Mouse (Mus musculus) B cell, adult 67 days (primary cell): ENCODE measurements around the gene Lrrc75a. TPM values are rescaled to one million over a fixed set of nuclear protein-coding genes. Genes with fewer than 3 reads are reported as not detected.

Experiments used
- total RNA-seq, 2 experiments: library from RNA; stranded (reverse); gene quantifications; 4 replicates each; pipeline ENCODE4 v1.2.4; 2023

Lrrc75a gene
- total RNA-seq = 1 to 10 TPM; 5.2 to 5.7 TPM

GRCm38 (mm10) chr11:62647661-62648590 is at the start of gene Lrrc75a:
Gene Lrrc75a, minus strand, starts transcription at chr11:62648523.

GRCm38 (mm10) chr11:62648591-62649391 is 468 bp upstream of the Lrrc75a start, which contains the start of gene Mmgt2:
Gene Mmgt2, plus strand, starts transcription at chr11:62648664.

GRCm38 (mm10) chr11:62573959-62574702 is 74.2 kb downstream of the Lrrc75a start, which contains the start of gene Trpv2:
Gene Trpv2, plus strand, starts transcription at chr11:62574486.

Other genes with a start within 250 kb of the Lrrc75a start
- gene Pigl, start 190.1 kb downstream of the Lrrc75a start, total RNA-seq = 1 to 10 TPM; 6.1 to 9.6 TPM
- 100 to 1,000 TPM; 348 to 361 TPM for gene Ncor1, start 190.0 kb downstream of the Lrrc75a start, total RNA-seq
- 1 to 10 TPM; 1.9 TPM for gene Cenpv, start 109.3 kb downstream of the Lrrc75a start, total RNA-seq
- gene Ubb, start 97.4 kb downstream of the Lrrc75a start, total RNA-seq = 1,000 to 10,000 TPM; 1,128 to 1,293 TPM
- 10 to 100 TPM; 49.7 to 52.3 TPM for gene Trpv2, start 74.0 kb downstream of the Lrrc75a start, total RNA-seq
- 10 to 100 TPM; 23.2 to 33.6 TPM for gene Mmgt2, start 141 bp upstream of the Lrrc75a start, total RNA-seq
- gene Zfp287, start 83.4 kb upstream of the Lrrc75a start, total RNA-seq = 10 to 100 TPM in 1 of 2 experiments, 1 to 10 TPM in 1; 8.2 to 11.8 TPM
- gene Gm10428, start 104.6 kb upstream of the Lrrc75a start, total RNA-seq = not detected
- 1 to 10 TPM in 1 of 2 experiments, under 1 TPM in 1; 0.24 to 1.5 TPM for gene Zfp286, start 140.9 kb upstream of the Lrrc75a start, total RNA-seq
- 1 to 10 TPM; 1.8 to 2.2 TPM for gene Trim16, start 171.7 kb upstream of the Lrrc75a start, total RNA-seq
- 10 to 100 TPM in 1 of 2 experiments, 1 to 10 TPM in 1; 7.3 to 11.4 TPM for gene Fbxw10, start 198.5 kb upstream of the Lrrc75a start, total RNA-seq
- gene Tvp23b, start 230.9 kb upstream of the Lrrc75a start, total RNA-seq = 10 to 100 TPM; 18.5 to 19.5 TPM